Mouse (Mus musculus) neural tube, embryonic 15.5 days (tissue): ENCODE measurements around the gene Pitx2. TPM values are rescaled to one million over a fixed set of nuclear protein-coding genes. Genes with fewer than 3 reads are reported as not detected.
A peak's percentile ranks its signal among the peaks of the same experiment; 100 is the strongest.

Source experiments
- ATAC-seq: fragments of 200-750 bp; cut with Nextera tagmentation; 2 replicates; pipeline ENCODE4 v1.8.0; 2017; ENCODE audit warnings: mild to moderate bottlenecking, moderate TSS enrichment, moderate library complexity; ENCODE audit not compliant: low FRiP score
- H3K27ac ChIP-seq: fragments of 300-500 bp; sonication (generic); replicated peaks from 2 replicates; pipeline ENCODE4 v1.5.1; 2015; ENCODE audit warnings: mild to moderate bottlenecking, inconsistent platforms
- H3K27me3 ChIP-seq: fragments of 300-500 bp; sonication (generic); replicated peaks from 2 replicates; pipeline ENCODE4 v1.6.1; 2015; ENCODE audit warnings: inconsistent platforms
- H3K36me3 ChIP-seq: fragments of 300-500 bp; sonication (generic); 2 replicates; pipeline ENCODE4 v1.6.1; 2015; ENCODE audit warnings: inconsistent platforms
- H3K4me1 ChIP-seq: fragments of 300-500 bp; sonication (generic); 2 replicates; pipeline ENCODE4 v1.6.1; 2015; ENCODE audit warnings: inconsistent platforms
- H3K4me2 ChIP-seq: fragments of 300-500 bp; sonication (generic); 2 replicates; pipeline ENCODE4 v1.6.1; 2015; ENCODE audit warnings: inconsistent platforms, mild to moderate bottlenecking, moderate library complexity
- H3K4me3 ChIP-seq: fragments of 300-500 bp; sonication (generic); replicated peaks from 2 replicates; pipeline ENCODE4 v1.5.1; 2015; ENCODE audit warnings: mild to moderate bottlenecking, inconsistent platforms
- H3K9ac ChIP-seq: fragments of 300-500 bp; sonication (generic); replicated peaks from 2 replicates; pipeline ENCODE4 v1.6.1; 2015; ENCODE audit warnings: mild to moderate bottlenecking, inconsistent platforms
- H3K9me3 ChIP-seq: fragments of 300-500 bp; sonication (generic); replicated peaks from 2 replicates; pipeline ENCODE4 v1.6.1; 2016; ENCODE audit warnings: inconsistent platforms
- WGBS: fragments of 180-500 bp; shearing (Covaris S2); methylation state at CpG from one replicate; pipeline ENCODE4 v1.1.7; 2015; ENCODE audit warnings: mixed read lengths; 5-methylcytosine and 5-hydroxymethylcytosine counted together
- polyA plus RNA-seq: library from polyadenylated mRNA; unstranded; fragments of >200 nt; fragmentation: Nextera tagmentation; extraction: Ambion mirVana; gene quantifications from 2 replicates; pipeline ENCODE4 v1.2.1, GENCODE M21; 2015

The Pitx2 gene
- polyA plus RNA-seq, result 5.1 and 5.2 TPM in 2 replicates

DNA sequence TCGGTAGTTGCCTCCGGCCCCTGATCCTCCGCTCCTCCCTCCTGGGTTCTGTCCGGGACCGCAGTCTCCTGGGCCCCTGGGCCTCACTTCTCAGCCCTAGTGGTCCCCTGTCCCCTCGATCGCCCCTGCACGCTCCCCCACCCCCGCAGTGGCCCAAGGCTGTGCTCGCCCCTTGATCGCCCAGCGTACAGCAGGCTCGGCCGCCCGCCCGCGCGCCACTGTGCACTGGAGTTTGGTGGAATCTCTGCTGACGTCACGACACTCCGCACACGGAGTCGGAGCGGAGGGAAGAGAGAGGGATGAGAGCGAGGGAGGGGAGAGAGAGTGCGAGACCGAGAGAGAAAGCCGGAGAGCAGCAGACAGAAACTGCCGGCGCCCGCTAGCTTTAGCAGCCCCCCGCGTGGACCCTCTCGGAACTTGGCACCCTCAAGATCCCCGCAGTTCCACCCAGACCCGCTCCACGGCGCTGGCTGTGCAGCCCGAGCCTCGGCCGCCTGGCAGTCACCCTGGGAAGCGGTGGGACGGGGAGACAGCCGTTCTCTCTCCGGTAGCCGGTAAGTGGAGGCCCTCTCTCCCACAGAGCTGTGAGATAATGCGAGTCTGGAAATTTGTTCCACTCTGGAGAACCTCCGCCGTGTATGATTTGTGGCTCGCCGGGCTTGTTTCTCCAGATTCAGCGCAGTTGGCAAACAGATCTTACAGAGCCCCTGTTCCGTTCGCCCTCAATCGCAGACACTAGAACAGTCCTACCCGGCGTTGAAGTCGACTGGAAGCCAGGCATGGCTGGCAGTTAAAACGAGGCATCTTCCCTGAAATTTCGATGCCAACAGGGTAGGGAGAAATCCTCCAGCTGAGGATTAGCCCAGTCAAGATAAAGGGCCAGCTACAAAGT lies at the start of gene Pitx2:
Gene Pitx2, plus strand, starts transcription at position 270 of the 892 bp plus-strand sequence.
- Histone ChIP-seq H3K4me3 (peak within 1 kb of the TSS; percentile 32), H3K27me3 (peaks cover 83% of the 10 kb centered on the region), H3K9ac (no peak within 1 kb of the TSS), H3K9me3 (no peaks in the 10 kb centered on the region), H3K27ac (no peak within 1 kb of the TSS), H3K36me3 (no peaks in the 10 kb centered on the region), H3K4me2 (peak within 1 kb of the TSS; percentile 56), H3K4me1 (peaks cover 30% of the 10 kb centered on the region)
- WGBS, result under 1% methylated on average over 57 of the region's 60 CpGs
- no peak for ATAC-seq

DNA sequence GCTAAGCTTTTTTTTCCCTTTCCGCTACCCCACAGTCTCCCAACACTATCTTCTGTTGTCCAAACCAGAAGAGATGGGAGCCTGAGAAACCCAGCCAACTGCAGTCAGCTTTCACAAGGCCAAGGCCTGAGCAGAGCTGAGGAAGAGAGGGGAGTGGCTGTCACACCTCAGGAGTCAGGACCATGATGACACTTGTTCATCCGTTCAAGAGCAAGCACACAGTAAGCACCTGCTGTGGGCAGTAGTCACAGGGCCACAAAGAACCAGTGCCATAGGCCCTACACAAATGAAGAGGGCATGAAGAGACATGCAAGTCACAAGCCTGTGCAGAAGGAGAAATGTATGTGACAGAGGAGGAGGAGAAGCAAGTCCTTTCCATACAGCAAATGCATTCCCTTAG lies 49.7 kb upstream of the Pitx2 start:
- no peak for ATAC-seq
- H3K27me3 ChIP-seq, result no peaks in the 10 kb centered on the region
- H3K36me3 ChIP-seq, result no peaks in the 10 kb centered on the region
- no peak overlapping the region for H3K9ac ChIP-seq
- WGBS, result 89% methylated on average over 2 of the region's 2 CpGs
- no peak overlapping the region for H3K4me3 ChIP-seq
- no peaks in the 10 kb centered on the region for H3K9me3 ChIP-seq
- H3K27ac ChIP-seq, result no peak overlapping the region
- H3K4me1 ChIP-seq, result no peaks in the 10 kb centered on the region
- no peak overlapping the region for H3K4me2 ChIP-seq

DNA sequence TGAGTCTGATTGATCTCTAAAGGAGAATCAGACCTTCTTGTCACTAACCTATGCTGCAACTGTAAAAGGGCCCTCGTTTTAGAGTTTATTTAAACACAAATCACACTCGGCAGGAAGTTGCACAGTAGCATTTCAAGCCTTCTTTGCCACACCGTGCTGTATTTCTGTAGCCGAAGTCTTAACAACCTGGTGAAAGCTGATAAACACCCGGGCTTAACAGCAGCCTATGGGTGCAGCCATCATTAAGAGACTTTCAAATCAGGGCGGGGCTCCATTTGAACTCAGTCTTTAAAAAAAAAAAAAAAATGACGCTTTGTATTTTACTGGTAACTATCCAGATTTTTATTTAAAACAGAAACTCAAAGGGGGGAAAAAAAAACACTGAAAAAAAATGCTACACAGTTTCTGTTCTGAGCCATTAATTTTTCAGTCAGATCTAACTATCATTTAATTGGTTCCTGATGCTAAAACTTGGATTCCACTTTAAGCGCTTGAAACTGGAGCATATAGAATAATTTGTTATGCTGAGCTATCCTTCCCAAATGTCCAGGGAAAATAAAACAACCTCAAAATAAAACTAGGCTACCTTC lies 48.5 kb upstream of the Pitx2 start:
- 64% methylated on average over 8 of the region's 8 CpGs for WGBS

DNA sequence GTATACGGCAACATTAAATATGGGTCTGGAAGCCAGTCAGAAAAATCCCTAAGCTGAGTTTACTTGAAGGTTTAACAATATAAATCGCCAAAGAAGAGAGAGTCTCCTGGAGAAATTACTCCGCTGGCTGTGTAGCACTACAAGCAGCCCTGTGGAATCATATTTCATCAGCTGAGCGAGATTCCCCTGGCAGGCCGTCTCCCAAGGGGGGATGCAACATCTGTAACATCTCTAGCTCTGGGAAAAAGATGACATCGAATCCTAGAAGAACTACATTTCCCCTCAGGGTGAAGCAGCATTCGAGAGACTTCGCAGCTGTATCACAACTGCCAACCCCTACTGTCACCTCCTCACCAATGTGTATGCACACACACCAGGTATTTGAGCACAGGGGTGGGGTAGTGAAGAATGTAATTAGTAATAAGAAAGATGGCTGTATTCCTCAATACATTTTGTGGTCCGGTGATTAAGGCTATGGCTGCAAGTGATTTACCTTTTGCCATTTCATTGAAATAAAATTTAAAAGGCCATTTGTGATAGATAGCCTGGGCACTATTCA lies 40.8 kb upstream of the Pitx2 start:
- no peak overlapping the region for H3K27ac ChIP-seq
- no peak overlapping the region for H3K9ac ChIP-seq
- H3K4me3 ChIP-seq, result no peak overlapping the region
- H3K27me3 ChIP-seq, result no peaks in the 10 kb centered on the region
- no peak overlapping the region for H3K4me2 ChIP-seq
- no peaks in the 10 kb centered on the region for H3K9me3 ChIP-seq
- H3K4me1 ChIP-seq, result no peaks in the 10 kb centered on the region
- no peaks in the 10 kb centered on the region for H3K36me3 ChIP-seq
- peak; percentile 61; the same call in 1 of the 2 replicates for ATAC-seq
- WGBS, result 49% methylated on average over 9 of the region's 9 CpGs

More for the DNA sequence above, 48.5 kb upstream of the Pitx2 start:
- no peaks in the 10 kb centered on the region for H3K36me3 ChIP-seq
- no peak overlapping the region for H3K27ac ChIP-seq
- no peak overlapping the region for H3K4me3 ChIP-seq
- H3K4me1 ChIP-seq, result no peaks in the 10 kb centered on the region
- H3K27me3 ChIP-seq, result no peaks in the 10 kb centered on the region
- H3K4me2 ChIP-seq, result no peak overlapping the region
- H3K9me3 ChIP-seq, result no peaks in the 10 kb centered on the region
- no peak overlapping the region for H3K9ac ChIP-seq
- no peak for ATAC-seq

DNA sequence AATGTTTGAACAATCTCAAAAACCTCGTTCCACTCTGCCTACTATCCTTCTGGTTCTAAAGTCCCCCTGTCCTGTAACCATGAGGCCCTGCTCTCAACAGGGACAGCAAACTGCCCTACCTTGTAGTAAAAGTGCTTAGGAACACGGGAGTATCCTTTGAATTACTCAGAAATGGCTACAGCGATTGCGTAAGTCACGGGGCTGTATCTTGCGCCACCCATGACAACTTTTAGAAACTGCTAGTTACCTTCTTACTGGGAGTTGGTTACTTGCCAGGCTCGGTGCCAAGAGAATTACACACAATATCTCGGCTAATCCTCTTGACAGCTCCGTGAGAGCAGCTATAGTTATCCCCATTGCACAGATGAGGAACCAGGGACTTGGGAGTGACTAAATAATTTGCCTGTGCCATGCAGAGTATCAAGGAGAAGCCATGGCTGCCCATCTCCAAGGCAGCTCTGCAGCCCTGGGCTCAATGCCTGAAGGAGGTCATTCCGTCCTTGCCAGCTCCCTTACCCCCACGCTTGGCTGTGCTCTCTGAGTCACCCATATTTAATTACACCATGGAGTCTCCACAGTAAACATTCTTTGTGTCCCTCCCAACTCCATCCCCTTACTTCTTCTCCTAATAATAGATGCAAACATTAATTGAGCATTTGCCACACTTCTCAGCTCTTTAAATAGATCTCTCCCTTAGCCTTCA lies 38.2 kb upstream of the Pitx2 start:
- Histone ChIP-seq H3K9me3 (no peaks in the 10 kb centered on the region), H3K4me1 (no peaks in the 10 kb centered on the region), H3K36me3 (no peaks in the 10 kb centered on the region), H3K9ac (no peak overlapping the region), H3K27me3 (no peaks in the 10 kb centered on the region), H3K27ac (no peak overlapping the region), H3K4me2 (no peak overlapping the region), H3K4me3 (no peak overlapping the region)
- WGBS, result 84% methylated on average over 11 of the region's 11 CpGs
- ATAC-seq, result no peak

DNA sequence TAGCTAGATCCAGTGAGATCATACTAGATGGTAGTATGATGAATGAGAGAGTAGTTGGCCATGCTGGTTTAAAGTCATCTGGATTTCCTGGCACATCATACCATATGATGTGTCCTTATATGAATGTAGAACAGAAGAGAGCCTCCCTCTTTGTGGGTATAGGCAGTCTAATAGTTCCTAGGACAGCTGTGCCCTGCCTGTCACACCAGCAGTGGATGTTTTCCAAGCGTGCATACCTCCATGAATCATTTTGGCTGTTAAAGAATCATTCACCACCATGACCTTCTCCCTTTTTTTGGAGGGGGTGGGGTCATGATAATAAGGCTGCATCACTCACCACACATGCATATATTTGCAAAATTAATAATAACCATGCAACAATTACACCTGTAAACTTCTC lies 35.4 kb upstream of the Pitx2 start:
- Histone ChIP-seq H3K4me1 (no peaks in the 10 kb centered on the region), H3K4me3 (no peak overlapping the region), H3K4me2 (no peak overlapping the region), H3K9ac (no peak overlapping the region), H3K36me3 (no peaks in the 10 kb centered on the region), H3K9me3 (no peaks in the 10 kb centered on the region), H3K27ac (no peak overlapping the region), H3K27me3 (no peaks in the 10 kb centered on the region)
- no peak for ATAC-seq
- WGBS, result 71% methylated on average over 1 of the region's 1 CpGs

DNA sequence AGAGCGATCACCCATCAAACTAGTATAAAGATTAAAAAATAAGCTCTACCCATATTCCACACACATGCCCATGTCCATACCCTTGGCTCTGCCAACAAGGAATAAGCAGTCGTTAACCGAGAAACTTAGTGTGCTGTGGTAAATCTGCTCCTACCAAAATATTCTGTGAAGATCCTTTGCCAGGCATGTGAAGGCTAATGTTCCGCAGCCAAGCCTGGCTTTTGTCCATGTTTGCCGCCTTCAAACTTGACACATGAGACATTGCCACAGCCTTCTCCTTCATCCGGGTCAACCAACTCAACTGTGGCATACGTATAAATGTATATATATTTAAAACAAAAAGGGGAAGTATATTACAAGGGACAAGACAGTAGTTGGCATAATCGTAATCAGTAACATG lies 34.0 kb upstream of the Pitx2 start:
- Histone ChIP-seq H3K4me1 (no peaks in the 10 kb centered on the region), H3K4me2 (no peak overlapping the region), H3K36me3 (no peaks in the 10 kb centered on the region), H3K27ac (no peak overlapping the region), H3K4me3 (no peak overlapping the region), H3K27me3 (no peaks in the 10 kb centered on the region), H3K9ac (no peak overlapping the region), H3K9me3 (no peaks in the 10 kb centered on the region)
- no peak for ATAC-seq
- WGBS, result 89% methylated on average over 8 of the region's 8 CpGs

DNA sequence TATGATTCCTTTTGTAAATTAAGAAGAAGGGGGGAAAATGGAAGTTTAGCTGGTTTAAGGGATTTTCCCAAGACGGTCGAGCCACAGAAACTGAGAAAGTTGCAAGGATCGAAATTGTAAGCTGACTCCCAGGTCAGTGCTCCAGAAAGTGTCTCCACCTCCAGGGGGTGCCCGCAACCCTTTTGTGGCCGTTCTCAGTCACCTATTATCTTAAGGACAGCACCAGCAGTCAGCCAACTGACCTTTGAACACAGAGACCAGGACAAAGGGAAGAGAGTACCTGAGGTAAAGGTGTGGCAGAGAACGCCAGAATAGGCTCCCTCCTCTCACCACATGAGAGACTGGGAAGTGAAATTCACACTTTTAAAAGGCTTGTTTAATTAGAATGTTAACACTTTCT lies 33.0 kb upstream of the Pitx2 start:
- Histone ChIP-seq H3K27ac (no peak overlapping the region), H3K9me3 (no peaks in the 10 kb centered on the region), H3K27me3 (no peaks in the 10 kb centered on the region), H3K36me3 (no peaks in the 10 kb centered on the region), H3K9ac (no peak overlapping the region), H3K4me3 (no peak overlapping the region), H3K4me1 (no peaks in the 10 kb centered on the region), H3K4me2 (no peak overlapping the region)
- no peak for ATAC-seq
- 9% methylated on average over 6 of the region's 6 CpGs for WGBS

DNA sequence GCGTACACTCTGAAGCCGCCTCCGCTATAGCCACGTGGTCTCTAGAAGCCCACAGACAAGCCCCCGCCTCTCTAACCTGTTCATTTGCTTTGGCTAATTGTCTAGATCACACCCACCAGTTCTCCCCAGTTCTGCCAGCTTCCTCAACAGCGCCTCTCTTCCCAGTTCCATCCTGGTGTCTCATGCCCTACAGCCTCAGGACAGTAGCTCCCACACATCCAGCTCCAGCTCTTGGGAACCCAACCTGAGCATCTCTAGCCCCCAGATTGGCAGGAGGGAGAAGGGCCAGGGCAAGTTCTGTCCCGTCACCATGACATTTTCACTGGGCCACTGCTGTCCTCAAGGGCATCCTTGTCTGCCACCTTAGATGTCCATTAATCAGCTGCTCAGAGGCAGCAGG lies 29.3 kb upstream of the Pitx2 start:
- 75% methylated on average over 7 of the region's 7 CpGs for WGBS

DNA sequence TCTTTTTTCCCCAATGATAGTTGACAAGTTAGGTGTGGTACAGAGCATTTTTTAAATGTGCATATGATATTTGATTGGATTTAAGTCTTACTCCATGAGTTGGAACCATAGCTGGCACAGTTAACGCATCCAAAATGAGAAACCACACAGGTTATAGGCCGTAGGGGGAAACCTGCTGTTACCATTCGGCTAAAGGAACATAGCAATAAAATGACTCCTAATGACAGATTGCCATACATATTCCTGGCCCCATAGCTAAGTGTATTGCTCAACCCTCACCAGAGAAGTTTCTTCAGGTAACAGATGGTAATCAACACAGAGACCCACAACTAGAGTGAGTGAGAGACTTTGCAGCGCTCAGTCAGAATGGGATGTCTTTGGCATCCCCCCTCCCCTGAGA lies 27.9 kb upstream of the Pitx2 start:
- no peak overlapping the region for H3K27ac ChIP-seq
- H3K9me3 ChIP-seq, result no peaks in the 10 kb centered on the region
- no peak overlapping the region for H3K4me3 ChIP-seq
- no peaks in the 10 kb centered on the region for H3K4me1 ChIP-seq
- no peaks in the 10 kb centered on the region for H3K27me3 ChIP-seq
- no peak for ATAC-seq
- WGBS, result 87% methylated on average over 4 of the region's 4 CpGs
- no peak overlapping the region for H3K4me2 ChIP-seq
- H3K36me3 ChIP-seq, result no peaks in the 10 kb centered on the region
- H3K9ac ChIP-seq, result no peak overlapping the region

More for the DNA sequence above, 29.3 kb upstream of the Pitx2 start:
- Histone ChIP-seq H3K9ac (no peak overlapping the region), H3K4me2 (no peak overlapping the region), H3K4me1 (no peaks in the 10 kb centered on the region), H3K27me3 (no peaks in the 10 kb centered on the region), H3K27ac (no peak overlapping the region), H3K36me3 (no peaks in the 10 kb centered on the region), H3K4me3 (no peak overlapping the region), H3K9me3 (no peaks in the 10 kb centered on the region)
- ATAC-seq, result no peak

DNA sequence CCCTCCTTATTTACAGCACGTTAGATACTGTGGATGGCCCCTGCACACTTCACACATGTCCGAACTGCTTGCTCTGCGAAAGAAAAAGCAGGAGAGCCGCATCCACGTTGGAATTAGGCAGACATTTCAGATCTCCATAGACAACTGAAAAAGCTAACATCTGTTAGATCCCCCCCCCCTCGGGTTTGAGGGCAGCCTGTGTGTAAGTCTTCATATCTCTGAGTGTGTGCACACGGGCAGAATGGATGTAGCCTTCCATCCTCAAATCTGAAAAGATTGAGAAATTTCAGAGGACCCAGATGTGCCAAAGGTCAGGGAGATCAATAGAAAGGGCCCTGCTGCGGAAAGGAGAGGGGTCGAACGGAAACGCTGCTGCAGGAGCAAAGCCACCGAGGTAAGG lies 5.2 kb upstream of the Pitx2 start:
- Histone ChIP-seq H3K9ac (no peak overlapping the region), H3K27ac (no peak overlapping the region), H3K4me3 (no peak overlapping the region), H3K9me3 (no peaks in the 10 kb centered on the region), H3K27me3 (peaks cover 68% of the 10 kb centered on the region), H3K4me2 (no peak overlapping the region), H3K36me3 (no peaks in the 10 kb centered on the region), H3K4me1 (peaks cover 3% of the 10 kb centered on the region)
- WGBS, result 4% methylated on average over 12 of the region's 12 CpGs
- no peak for ATAC-seq
